33 mouse cellular contexts compared by ENCODE assay signal in the genomic region with DNA sequence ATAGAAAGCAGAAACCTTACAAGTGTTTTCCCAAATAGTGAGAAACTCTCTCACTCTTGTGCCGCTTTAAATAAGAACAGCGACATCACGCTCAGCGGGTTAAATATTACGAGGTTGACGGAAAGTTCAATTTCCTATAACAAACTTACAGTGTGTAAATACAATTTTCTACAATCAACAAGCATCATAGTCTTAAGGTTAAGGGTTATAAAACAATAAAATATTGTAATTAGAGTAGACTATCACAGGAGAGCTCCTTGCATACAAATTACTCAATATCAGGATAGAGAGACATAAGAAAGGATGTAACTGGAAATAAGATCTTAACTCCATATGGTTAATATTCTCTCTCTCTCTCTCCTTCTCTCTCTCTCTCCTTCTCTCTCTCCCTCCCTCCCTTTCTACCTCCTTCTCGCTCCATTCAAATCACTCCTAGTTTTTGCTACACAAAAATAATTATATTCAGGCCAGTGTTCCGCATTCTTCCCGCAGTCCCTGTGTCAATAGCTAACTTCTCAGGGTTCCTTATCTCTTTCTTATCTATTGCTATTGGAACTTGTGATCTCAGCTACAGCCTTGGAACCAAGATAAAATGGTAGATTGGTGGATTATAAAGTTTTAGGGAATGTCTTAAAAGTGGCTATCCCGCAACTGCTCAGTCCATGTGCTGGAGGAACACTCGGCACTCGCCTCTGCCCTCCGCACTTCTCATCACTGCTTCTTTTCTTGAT.
"Had no signal": no experiment of that assay in that cellular context is flagged by ENCODE, and none has a peak within 500 bp of the region (broad histone marks: within the 10 kb centered on the region; RNA-seq: fewer than 3 reads in every experiment).

No protein-coding gene starts in this region.

- H3K4me3 ChIP-seq: heart, embryonic 10.5 days; heart, embryonic 12.5 days; heart, embryonic 13.5 days; heart, embryonic 15.5 days; hindbrain, embryonic 10.5 days; hindbrain, embryonic 12.5 days; hindbrain, embryonic 13.5 days; hindbrain, embryonic 15.5 days; kidney, embryonic 15.5 days; layer of hippocampus, adult 2 months; left cerebral cortex, adult 2 months had no signal

- H3K9ac ChIP-seq: heart, embryonic 12.5 days; heart, embryonic 13.5 days; heart, embryonic 15.5 days; hindbrain, embryonic 12.5 days; hindbrain, embryonic 13.5 days; hindbrain, embryonic 14.5 days; hindbrain, embryonic 15.5 days; kidney, embryonic 15.5 days had no signal

- H3K36me3 ChIP-seq: heart, embryonic 10.5 days; heart, embryonic 12.5 days; heart, embryonic 13.5 days; heart, embryonic 15.5 days; hindbrain, embryonic 10.5 days; hindbrain, embryonic 12.5 days; hindbrain, embryonic 13.5 days; hindbrain, embryonic 15.5 days; kidney, embryonic 15.5 days had no signal

- H3K27ac ChIP-seq: heart, embryonic 10.5 days; heart, embryonic 13.5 days; heart, embryonic 15.5 days; hindbrain, embryonic 10.5 days; hindbrain, embryonic 12.5 days; hindbrain, embryonic 13.5 days; hindbrain, embryonic 14.5 days; hindbrain, embryonic 15.5 days; hindbrain, postnatal 0 days; kidney, embryonic 15.5 days; kidney, postnatal 0 days; layer of hippocampus, adult 2 months; left cerebral cortex, adult 2 months had no signal

- ATAC-seq: hindbrain, embryonic 16.5 days; hindbrain, postnatal 0 days; inflammation-experienced regulatory T-cells, adult 6 months had no signal

- H3K9me3 ChIP-seq: heart, embryonic 10.5 days; heart, embryonic 12.5 days; heart, embryonic 13.5 days; heart, embryonic 15.5 days; hindbrain, embryonic 10.5 days; hindbrain, embryonic 12.5 days; hindbrain, embryonic 13.5 days; hindbrain, embryonic 15.5 days; kidney, embryonic 15.5 days had no signal

- H3K27me3 ChIP-seq: heart, embryonic 12.5 days; heart, embryonic 15.5 days; hindbrain, embryonic 12.5 days; hindbrain, embryonic 13.5 days; hindbrain, embryonic 15.5 days; kidney, embryonic 15.5 days had no signal

- H3K4me1 ChIP-seq: heart, embryonic 10.5 days; heart, embryonic 12.5 days; heart, embryonic 13.5 days; heart, embryonic 15.5 days; hindbrain, embryonic 10.5 days; hindbrain, embryonic 12.5 days; hindbrain, embryonic 13.5 days; hindbrain, embryonic 15.5 days; kidney, embryonic 15.5 days had no signal

- DNase-seq: heart, postnatal 10 days; heart, postnatal 14 days; heart, postnatal 36 days; heart, postnatal 4 days; kidney, adult 11 months; kidney, adult 18-20 months; kidney, adult 2 months; kidney, adult 8-10 months; kidney, adult 9 months; kidney, postnatal 10 days; kidney, postnatal 14 days; kidney, postnatal 25 days; kidney, postnatal 36 days; kidney, postnatal 4 days; layer of hippocampus, adult 9-11 months; layer of hippocampus, postnatal 36 days had no signal

- H3K4me2 ChIP-seq: heart, embryonic 11.5 days; heart, embryonic 12.5 days; heart, embryonic 13.5 days; heart, embryonic 15.5 days; hindbrain, embryonic 12.5 days; hindbrain, embryonic 13.5 days; hindbrain, embryonic 14.5 days; hindbrain, embryonic 15.5 days; kidney, embryonic 15.5 days had no signal
